Mouse (Mus musculus) ES-Bruce4 (cell line): Measurements from ENCODE around the gene Kbtbd4. TPM values are rescaled to one million over a fixed set of nuclear protein-coding genes. Genes with fewer than 3 reads are reported as not detected.
A peak's percentile ranks its signal among the peaks of the same experiment; 100 is the strongest.

Experiments used
- H3K27ac ChIP-seq: 2 replicates; pipeline ENCODE4 v1.5.1; 2012; ENCODE audit warnings: low read length, inconsistent platforms; ENCODE audit not compliant: insufficient read depth
- H3K27me3 ChIP-seq: 2 replicates; pipeline ENCODE4 v1.6.1; 2012; ENCODE audit warnings: mild to moderate bottlenecking, low read length, inconsistent platforms; ENCODE audit not compliant: control insufficient read depth, poor library complexity, insufficient read depth, severe bottlenecking
- H3K36me3 ChIP-seq: 2 replicates; pipeline ENCODE4 v1.6.1; 2012; ENCODE audit warnings: inconsistent platforms, mild to moderate bottlenecking, low read length, moderate library complexity; ENCODE audit not compliant: control insufficient read depth, poor library complexity, insufficient read depth, severe bottlenecking
- H3K4me1 ChIP-seq: one replicate; pipeline ENCODE4 v1.8.1; 2011; ENCODE audit warnings: low read length; ENCODE audit not compliant: control insufficient read depth, insufficient read depth
- H3K4me3 ChIP-seq: 2 replicates; pipeline ENCODE4 v1.5.1; 2011; ENCODE audit warnings: low read depth, mild to moderate bottlenecking, low read length
- H3K9ac ChIP-seq: 2 replicates; pipeline ENCODE4 v1.6.1; 2012; ENCODE audit warnings: low read depth, mild to moderate bottlenecking, inconsistent platforms; ENCODE audit not compliant: poor library complexity, severe bottlenecking
- H3K9me3 ChIP-seq: replicated peaks from 2 replicates; pipeline ENCODE4 v1.6.1; 2012; ENCODE audit warnings: mild to moderate bottlenecking, low read length, inconsistent platforms; ENCODE audit not compliant: control insufficient read depth, poor library complexity, insufficient read depth, severe bottlenecking
- CTCF ChIP-seq: IDR thresholded peaks from one replicate; pipeline ENCODE4 v1.8.1; 2011; ENCODE audit warnings: low read depth, low read length
- EP300 ChIP-seq: IDR thresholded peaks from 2 replicates; pipeline ENCODE4 v1.6.1; 2011; ENCODE audit warnings: low read depth, low read length; ENCODE audit not compliant: insufficient read depth
- POLR2A ChIP-seq: IDR thresholded peaks from one replicate; pipeline ENCODE4 v1.8.1; 2011; ENCODE audit warnings: low read length; ENCODE audit not compliant: insufficient read depth
- polyA plus RNA-seq: library from polyadenylated mRNA; stranded (reverse); fragments of >200 nt; gene quantifications from 2 replicates; pipeline ENCODE4 v1.2.4, GENCODE M21; 2011; ENCODE audit warnings: low read depth; ENCODE audit not compliant: missing spikeins, insufficient read depth, insufficient read length

The Kbtbd4 gene
- 20.7 and 24.0 TPM in 2 replicates for polyA plus RNA-seq

DNA sequence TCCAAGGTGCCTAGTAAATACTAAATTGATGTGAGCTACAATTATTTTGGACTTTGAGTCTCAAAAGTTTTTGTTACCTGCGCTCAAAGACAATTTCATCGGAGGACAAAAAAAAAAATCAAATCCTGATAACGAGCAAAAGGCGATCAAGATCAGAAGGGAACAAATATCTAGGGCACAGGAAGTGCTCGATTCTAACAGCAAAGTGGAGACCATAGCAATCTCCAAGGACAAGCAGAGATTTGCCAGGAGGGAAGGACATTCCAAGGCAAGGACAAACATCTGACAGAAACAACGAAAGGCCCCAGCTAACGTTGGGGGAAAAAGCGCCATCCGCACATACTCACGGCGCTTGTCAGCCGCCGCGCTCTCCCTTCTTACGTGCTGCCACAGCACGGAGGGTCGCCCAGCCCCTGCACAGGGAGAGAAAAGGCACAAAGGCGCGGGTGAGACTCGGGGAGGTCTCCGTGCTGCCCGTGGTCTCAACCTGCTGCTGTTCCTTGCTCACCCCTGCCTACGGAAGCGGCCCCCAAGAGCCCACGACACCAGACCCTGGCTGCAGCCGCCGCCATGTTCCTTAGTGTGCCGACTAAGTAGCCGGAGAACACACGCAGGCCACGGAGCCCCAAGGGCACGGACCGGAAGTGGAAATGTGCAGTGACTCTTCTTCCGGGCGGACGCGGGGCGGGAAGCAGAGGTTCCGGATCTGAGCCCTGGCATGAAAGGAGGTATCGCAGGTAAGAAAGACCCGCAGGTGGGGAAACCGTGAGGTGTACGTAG lies at the start of gene Kbtbd4, which contains the start of gene Ndufs3:
Kbtbd4 (plus strand) TSS at position 665 of the 780 bp plus-strand sequence.
Ndufs3 (minus strand) TSS at position 752 of the 780 bp plus-strand sequence.
- H3K36me3 ChIP-seq = peaks cover 17% of the 10 kb centered on the region
- TF ChIP-seq POLR2A = peak; percentile 65
- TF ChIP-seq EP300 = 0 out of 2 replicates have a peak, but pooled peaks have one; percentile 24
- TF ChIP-seq CTCF = no peak
- no peaks in the 10 kb centered on the region for H3K4me1 ChIP-seq

DNA sequence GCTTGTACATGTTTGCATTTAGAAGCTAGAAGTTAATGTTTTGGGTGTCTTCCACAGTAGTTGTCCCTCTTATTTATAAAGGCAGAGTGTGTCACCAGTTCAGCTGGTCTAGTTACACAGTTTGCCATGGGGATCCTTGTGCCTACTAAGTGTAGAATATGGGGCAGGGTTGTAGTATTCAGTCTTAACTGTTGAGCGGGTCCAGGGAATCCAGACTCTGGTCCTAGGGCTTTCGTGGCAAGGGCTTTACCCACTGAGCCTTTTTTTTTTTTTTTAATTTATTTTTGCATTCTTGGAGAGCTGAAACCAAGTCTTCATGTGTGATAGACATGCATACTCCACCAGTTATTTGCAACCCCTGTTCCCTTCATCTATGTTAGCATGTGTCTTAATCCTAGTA lies 43.1 kb upstream of the Kbtbd4 start:
- H3K27me3 ChIP-seq = no peaks in the 10 kb centered on the region
- peaks cover 68% of the 10 kb centered on the region for H3K36me3 ChIP-seq
- no peak overlapping the region for H3K9ac ChIP-seq
- TF ChIP-seq POLR2A (no peak), EP300 (no peak), CTCF (no peak)
- H3K4me1 ChIP-seq = no peaks in the 10 kb centered on the region
- no peak overlapping the region for H3K4me3 ChIP-seq
- no peak overlapping the region for H3K27ac ChIP-seq
- H3K9me3 ChIP-seq = no peaks in the 10 kb centered on the region

More for the DNA sequence above, at the start of gene Kbtbd4, which contains the start of gene Ndufs3:
- Histone ChIP-seq H3K9ac (peak within 1 kb of the TSS; percentile 86), H3K4me3 (peak within 1 kb of the TSS; percentile 89), H3K9me3 (no peaks in the 10 kb centered on the region), H3K27ac (peak within 1 kb of the TSS; percentile 3; the same call in 1 of the 2 replicates), H3K27me3 (no peaks in the 10 kb centered on the region)

DNA sequence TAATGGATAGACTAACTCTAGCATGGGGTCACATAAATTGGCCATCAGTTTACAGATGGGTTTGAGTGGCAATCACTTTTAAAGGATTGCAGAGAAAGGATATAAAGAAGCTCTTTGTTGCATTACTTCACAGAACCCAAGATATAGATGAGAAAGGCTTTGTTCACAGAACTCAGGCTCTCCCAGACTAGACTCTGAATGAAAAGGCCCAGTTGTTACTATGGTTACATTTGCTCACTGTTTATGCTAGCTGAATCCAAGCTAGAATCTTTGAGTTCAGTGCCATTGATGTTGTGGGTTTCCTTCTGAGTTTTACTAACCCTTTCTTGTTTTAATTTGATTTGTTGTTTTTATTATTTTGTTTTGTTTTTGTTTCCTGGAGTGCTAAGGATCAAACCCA lies 40.4 kb upstream of the Kbtbd4 start:
- peaks cover 61% of the 10 kb centered on the region for H3K36me3 ChIP-seq
- H3K9ac ChIP-seq = no peak overlapping the region
- no peak overlapping the region for H3K4me3 ChIP-seq
- no peak for TF ChIP-seq CTCF
- no peak for TF ChIP-seq POLR2A
- no peak for TF ChIP-seq EP300
- H3K27me3 ChIP-seq = no peaks in the 10 kb centered on the region
- no peak overlapping the region for H3K27ac ChIP-seq
- no peaks in the 10 kb centered on the region for H3K9me3 ChIP-seq
- H3K4me1 ChIP-seq = no peaks in the 10 kb centered on the region

DNA sequence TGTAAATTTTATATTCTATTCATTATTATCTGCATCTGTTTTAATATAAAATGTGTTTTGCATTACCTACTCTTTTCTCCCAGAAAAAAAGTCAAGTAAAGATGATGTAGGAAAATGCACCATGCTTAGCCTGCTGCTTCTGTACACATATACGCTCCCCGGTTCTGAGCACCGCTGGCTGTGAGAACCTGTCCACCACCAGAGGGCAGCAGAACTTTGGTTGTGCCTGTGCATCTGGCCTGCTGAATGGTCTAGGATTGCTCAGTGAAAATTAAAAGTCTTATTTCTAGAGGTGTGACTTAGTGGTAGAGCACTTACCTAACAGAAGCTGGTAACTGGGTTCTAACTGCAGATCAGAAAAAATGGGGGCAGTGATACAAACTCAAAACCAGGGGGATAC lies 38.0 kb upstream of the Kbtbd4 start:
- H3K9me3 ChIP-seq = no peaks in the 10 kb centered on the region
- H3K27ac ChIP-seq = no peak overlapping the region
- H3K4me1 ChIP-seq = no peaks in the 10 kb centered on the region
- H3K4me3 ChIP-seq = no peak overlapping the region
- TF ChIP-seq EP300 (no peak), CTCF (peak; percentile 96), POLR2A (no peak)
- peaks cover 42% of the 10 kb centered on the region for H3K36me3 ChIP-seq
- H3K27me3 ChIP-seq = no peaks in the 10 kb centered on the region
- no peak overlapping the region for H3K9ac ChIP-seq

DNA sequence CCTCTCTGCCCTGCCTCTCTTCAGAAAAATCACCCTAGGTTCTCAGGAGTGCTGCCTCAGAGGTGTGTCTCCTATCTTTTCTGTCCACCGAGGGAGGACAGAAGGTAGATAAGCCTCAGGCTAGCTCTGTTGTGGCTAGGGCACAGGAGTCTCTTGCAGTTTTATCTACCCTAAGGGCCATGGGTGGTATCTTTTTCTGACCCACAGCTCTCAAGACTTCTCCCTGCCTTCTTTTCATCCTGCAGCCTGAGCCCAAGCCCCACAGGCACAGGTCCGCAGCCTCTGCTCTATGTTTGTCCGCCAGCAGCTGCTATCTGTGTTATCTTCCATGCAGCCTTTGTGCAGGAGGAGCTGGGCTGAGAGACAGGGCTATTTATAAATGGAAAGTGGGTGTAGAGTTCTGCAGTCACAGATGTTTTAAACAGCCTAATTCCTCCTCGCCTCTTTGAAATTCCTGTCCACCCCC lies 34.4 kb upstream of the Kbtbd4 start:
- no peak overlapping the region for H3K27ac ChIP-seq
- no peaks in the 10 kb centered on the region for H3K4me1 ChIP-seq
- TF ChIP-seq EP300 = no peak
- TF ChIP-seq POLR2A = no peak
- no peak for TF ChIP-seq CTCF
- no peaks in the 10 kb centered on the region for H3K27me3 ChIP-seq
- H3K9me3 ChIP-seq = no peaks in the 10 kb centered on the region
- H3K36me3 ChIP-seq = peaks cover 20% of the 10 kb centered on the region
- H3K9ac ChIP-seq = no peak overlapping the region
- H3K4me3 ChIP-seq = no peak overlapping the region
